Mouse (Mus musculus) intestine, embryonic 14.5 days (tissue): Measurements from ENCODE around the gene Ifngr1. TPM values are rescaled to one million over a fixed set of nuclear protein-coding genes. Genes with fewer than 3 reads are reported as not detected.
"Not testable (repeated sequence)": the region's sequence is repeated elsewhere in the genome, so short reads cannot be mapped to it uniquely, and the experiment has no call there.

Source experiments
- ATAC-seq: fragments of 200-750 bp; cut with Nextera tagmentation; replicated peaks from 2 replicates; pipeline ENCODE4 v1.8.0; 2017; ENCODE audit warnings: low read depth, moderate number of reproducible peaks, moderate TSS enrichment, moderate library complexity; ENCODE audit not compliant: low FRiP score, low TSS enrichment
- DNase-seq: peaks from one replicate; pipeline ENCODE4 v3.0.0-alpha.2; 2018; ENCODE audit warnings: low spot score
- H3K27ac ChIP-seq: fragments of 300-500 bp; sonication (generic); 2 replicates; pipeline ENCODE4 v1.5.1; 2014; ENCODE audit warnings: low read depth, mild to moderate bottlenecking, control low read depth
- H3K27me3 ChIP-seq: fragments of 300-500 bp; sonication (generic); replicated peaks from 2 replicates; pipeline ENCODE4 v1.6.1; 2014; ENCODE audit warnings: low read length, control low read depth; ENCODE audit not compliant: control insufficient read depth, insufficient read depth
- H3K36me3 ChIP-seq: fragments of 300-500 bp; sonication (generic); 2 replicates; pipeline ENCODE4 v1.6.1; 2014; ENCODE audit warnings: low read length, control low read depth; ENCODE audit not compliant: control insufficient read depth, insufficient read depth
- H3K4me1 ChIP-seq: fragments of 300-500 bp; sonication (generic); replicated peaks from 2 replicates; pipeline ENCODE4 v1.6.1; 2014; ENCODE audit warnings: low read length, control low read depth, mixed read lengths; ENCODE audit not compliant: control insufficient read depth, insufficient read depth
- H3K4me2 ChIP-seq: fragments of 300-500 bp; sonication (generic); 2 replicates; pipeline ENCODE4 v1.6.1; 2014; ENCODE audit warnings: low read length
- H3K4me3 ChIP-seq: fragments of 300-500 bp; sonication (generic); 2 replicates; pipeline ENCODE4 v1.5.1; 2014; ENCODE audit warnings: low read depth, low read length, control low read depth, mixed read lengths
- H3K9ac ChIP-seq: fragments of 300-500 bp; sonication (generic); 2 replicates; pipeline ENCODE4 v1.6.1; 2014; ENCODE audit warnings: mild to moderate bottlenecking, low read length
- H3K9me3 ChIP-seq: fragments of 300-500 bp; sonication (generic); 2 replicates; pipeline ENCODE4 v1.6.1; 2016; ENCODE audit warnings: low read length, control low read depth; ENCODE audit not compliant: control insufficient read depth
- WGBS: fragments of 180-500 bp; shearing (Covaris S2); extraction: QIAGEN DNeasy Blood & Tissue Kit; methylation state at CpG from one replicate; pipeline ENCODE4 v1.1.7; 2014; 5-methylcytosine and 5-hydroxymethylcytosine counted together
- polyA plus RNA-seq: library from polyadenylated mRNA; unstranded; fragments of >200 nt; fragmentation: Nextera tagmentation; extraction: Ambion mirVana; gene quantifications from 2 replicates; pipeline ENCODE4 v1.2.1, GENCODE M21; 2014

Ifngr1 gene
- polyA plus RNA-seq, 1 experiment from 2014 or later: 82.2 TPM

GRCm38 (mm10) chr10:19594201-19594905, 2.6 kb downstream of the Ifngr1 start:
- Histone ChIP-seq H3K9ac (no peak overlapping the region), H3K4me2 (peak overlapping the region; percentile 16)
- no peak for ATAC-seq

GRCm38 (mm10) chr10:19596866-19597265, 5.1 kb downstream of the Ifngr1 start:
- no peak overlapping the region for H3K4me3 ChIP-seq
- H3K27ac ChIP-seq: no peak overlapping the region
- no peaks in the 10 kb centered on the region for H3K27me3 ChIP-seq
- ATAC-seq (no peak), DNase-seq (no peak)
- no peak overlapping the region for H3K9ac ChIP-seq
- WGBS: 85% methylated on average over 4 of the region's 4 CpGs
- no peak overlapping the region for H3K4me2 ChIP-seq
- H3K36me3 ChIP-seq: peaks cover 24% of the 10 kb centered on the region
- peaks cover 18% of the 10 kb centered on the region for H3K4me1 ChIP-seq
- no peaks in the 10 kb centered on the region; the same call in 1 of the 2 replicates for H3K9me3 ChIP-seq

More at GRCm38 (mm10) chr10:19594201-19594905, 2.6 kb downstream of the Ifngr1 start:
- H3K27ac ChIP-seq: no peak overlapping the region
- WGBS: 73% methylated on average over 3 of the region's 3 CpGs
- H3K27me3 ChIP-seq: no peaks in the 10 kb centered on the region
- peaks cover 18% of the 10 kb centered on the region for H3K4me1 ChIP-seq
- H3K9me3 ChIP-seq: no peaks in the 10 kb centered on the region
- no peak for DNase-seq
- no peak overlapping the region for H3K4me3 ChIP-seq
- peaks cover 10% of the 10 kb centered on the region for H3K36me3 ChIP-seq

GRCm38 (mm10) chr10:19598091-19598490, 6.3 kb downstream of the Ifngr1 start:
- no peaks in the 10 kb centered on the region; the same call in 1 of the 2 replicates for H3K9me3 ChIP-seq
- H3K4me1 ChIP-seq: peaks cover 12% of the 10 kb centered on the region
- no peak for DNase-seq
- H3K27ac ChIP-seq: no peak overlapping the region
- no peak overlapping the region for H3K4me2 ChIP-seq
- H3K36me3 ChIP-seq: peaks cover 36% of the 10 kb centered on the region
- WGBS: 63% methylated on average over 11 of the region's 11 CpGs
- H3K9ac ChIP-seq: no peak overlapping the region
- ATAC-seq: no peak
- H3K4me3 ChIP-seq: no peak overlapping the region
- no peaks in the 10 kb centered on the region for H3K27me3 ChIP-seq

- H3K27me3 ChIP-seq: no peaks in the 10 kb centered on the region
- peaks cover 49% of the 10 kb centered on the region for H3K36me3 ChIP-seq
- H3K27ac ChIP-seq: no peak overlapping the region
- H3K4me2 ChIP-seq: no peak overlapping the region
- ATAC-seq (no peak), DNase-seq (no peak)
- H3K4me3 ChIP-seq: no peak overlapping the region
- H3K9ac ChIP-seq: no peak overlapping the region
- whole genome bisulfite sequencing: 73% methylated on average over 6 of the region's 6 CpGs
- peaks cover under 1% of the 10 kb centered on the region; the same call in 1 of the 2 replicates for H3K4me1 ChIP-seq
- no peaks in the 10 kb centered on the region; the same call in 1 of the 2 replicates for H3K9me3 ChIP-seq
Measured at GRCm38 (mm10) chr10:19599331-19600092, 7.8 kb downstream of the Ifngr1 start.

GRCm38 (mm10) chr10:19600093-19600420, 8.3 kb downstream of the Ifngr1 start:
- Histone ChIP-seq H3K9me3 (no peaks in the 10 kb centered on the region; the same call in 1 of the 2 replicates), H3K27ac (no peak overlapping the region), H3K36me3 (peaks cover 55% of the 10 kb centered on the region), H3K9ac (no peak overlapping the region), H3K4me3 (no peak overlapping the region), H3K27me3 (no peaks in the 10 kb centered on the region), H3K4me2 (no peak overlapping the region), H3K4me1 (no peaks in the 10 kb centered on the region)
- 87% methylated on average over 3 of the region's 3 CpGs for WGBS
- ATAC-seq (no peak), DNase-seq (no peak)

GRCm38 (mm10) chr10:19601502-19601901, 9.8 kb downstream of the Ifngr1 start:
- peaks cover 69% of the 10 kb centered on the region for H3K36me3 ChIP-seq
- H3K9ac ChIP-seq, ATAC-seq, H3K4me3 ChIP-seq, H3K4me1 ChIP-seq, H3K27ac ChIP-seq, H3K9me3 ChIP-seq, H3K27me3 ChIP-seq, DNase-seq, H3K4me2 ChIP-seq: not testable (repeated sequence)
- 15% methylated on average over 1 of the region's 1 CpGs for WGBS

- DNase-seq: no peak
- Histone ChIP-seq H3K4me3 (no peak overlapping the region), H3K27me3 (no peaks in the 10 kb centered on the region), H3K36me3 (peaks cover 87% of the 10 kb centered on the region), H3K9ac (no peak overlapping the region), H3K9me3 (no peaks in the 10 kb centered on the region; the same call in 1 of the 2 replicates), H3K4me2 (no peak overlapping the region), H3K27ac (no peak overlapping the region), H3K4me1 (no peaks in the 10 kb centered on the region)
- ATAC-seq: no peak
- WGBS: 86% methylated on average over 6 of the region's 6 CpGs
Measured at GRCm38 (mm10) chr10:19603231-19603630, 11.5 kb downstream of the Ifngr1 start.

- no peak for DNase-seq
- no peaks in the 10 kb centered on the region for H3K9me3 ChIP-seq
- peaks cover 7% of the 10 kb centered on the region; the same call in 1 of the 2 replicates for H3K4me1 ChIP-seq
- ATAC-seq: no peak
- H3K27ac ChIP-seq: no peak overlapping the region
- H3K27me3 ChIP-seq: no peaks in the 10 kb centered on the region
- no peak overlapping the region for H3K4me2 ChIP-seq
- H3K36me3 ChIP-seq: peaks cover 66% of the 10 kb centered on the region
- WGBS: 72% methylated on average over 14 of the region's 14 CpGs
- no peak overlapping the region for H3K9ac ChIP-seq
- no peak overlapping the region for H3K4me3 ChIP-seq
Measured at GRCm38 (mm10) chr10:19609125-19609524, 17.4 kb downstream of the Ifngr1 start.
